Mouse (Mus musculus): ENCODE measurements around the gene Qprt. TPM values are rescaled to one million over a fixed set of nuclear protein-coding genes. Genes with fewer than 3 reads are reported as not detected.

Qprt gene
- polyA plus RNA-seq, 1 experiment from 2014 or later = 6.2 TPM

GRCm38 (mm10) chr7:127146267-127146603 lies 24.2 kb upstream of the Qprt start:
- H3K4me3 ChIP-seq (ENCODE audit: low read depth, low read length) = no peak overlapping the region
- no peaks in the 10 kb centered on the region for H3K9me3 ChIP-seq (replicated peaks; ENCODE audit: control insufficient read depth, low read length)
- no peak overlapping the region for H3K27ac ChIP-seq (ENCODE audit: low read depth, low read length)
- H3K4me1 ChIP-seq (ENCODE audit: control insufficient read depth, insufficient read depth, low read length) = no peaks in the 10 kb centered on the region
- H3K36me3 ChIP-seq (ENCODE audit: control insufficient read depth, insufficient read depth, low read length) = no peaks in the 10 kb centered on the region
- ATAC-seq (replicated peaks; ENCODE audit: insufficient number of reproducible peaks, low FRiP score, low TSS enrichment) = no peak
- no peak overlapping the region for H3K4me2 ChIP-seq
- WGBS (ENCODE audit: insufficient replicate concordance) = 78% methylated on average over 2 of the region's 2 CpGs
- no peaks in the 10 kb centered on the region for H3K27me3 ChIP-seq (ENCODE audit: control insufficient read depth, insufficient read depth, low read length)
- no peak overlapping the region for H3K9ac ChIP-seq (ENCODE audit: low read depth, low read length)

GRCm38 (mm10) chr7:127145387-127146266 lies 23.6 kb upstream of the Qprt start:
- Histone ChIP-seq H3K9ac (ENCODE audit: low read depth, low read length) (no peak overlapping the region), H3K4me1 (ENCODE audit: control insufficient read depth, insufficient read depth, low read length) (no peaks in the 10 kb centered on the region), H3K4me3 (ENCODE audit: low read depth, low read length) (no peak overlapping the region), H3K9me3 (replicated peaks; ENCODE audit: control insufficient read depth, low read length) (no peaks in the 10 kb centered on the region), H3K27me3 (ENCODE audit: control insufficient read depth, insufficient read depth, low read length) (no peaks in the 10 kb centered on the region), H3K36me3 (ENCODE audit: control insufficient read depth, insufficient read depth, low read length) (no peaks in the 10 kb centered on the region), H3K4me2 (no peak overlapping the region), H3K27ac (ENCODE audit: low read depth, low read length) (no peak overlapping the region)
- ATAC-seq (replicated peaks; ENCODE audit: insufficient number of reproducible peaks, low FRiP score, low TSS enrichment) = no peak
- WGBS (ENCODE audit: insufficient replicate concordance) = 50% methylated on average over 9 of the region's 9 CpGs

- no peak overlapping the region for H3K9ac ChIP-seq (ENCODE audit: low read depth, low read length)
- WGBS (ENCODE audit: insufficient replicate concordance) = 69% methylated on average over 7 of the region's 7 CpGs
- H3K9me3 ChIP-seq (replicated peaks; ENCODE audit: control insufficient read depth, low read length) = no peaks in the 10 kb centered on the region
- H3K36me3 ChIP-seq (ENCODE audit: control insufficient read depth, insufficient read depth, low read length) = no peaks in the 10 kb centered on the region
- H3K4me1 ChIP-seq (ENCODE audit: control insufficient read depth, insufficient read depth, low read length) = no peaks in the 10 kb centered on the region
- H3K27me3 ChIP-seq (ENCODE audit: control insufficient read depth, insufficient read depth, low read length) = no peaks in the 10 kb centered on the region
- no peak overlapping the region for H3K27ac ChIP-seq (ENCODE audit: low read depth, low read length)
- ATAC-seq (replicated peaks; ENCODE audit: insufficient number of reproducible peaks, low FRiP score, low TSS enrichment) = no peak
- no peak overlapping the region for H3K4me2 ChIP-seq
- H3K4me3 ChIP-seq (ENCODE audit: low read depth, low read length) = no peak overlapping the region
These were observed 22.4 kb upstream of the Qprt start for GRCm38 (mm10) chr7:127144412-127144811.

GRCm38 (mm10) chr7:127142666-127143065 lies 20.6 kb upstream of the Qprt start:
- no peaks in the 10 kb centered on the region for H3K36me3 ChIP-seq (ENCODE audit: control insufficient read depth, insufficient read depth, low read length)
- H3K4me1 ChIP-seq (ENCODE audit: control insufficient read depth, insufficient read depth, low read length) = no peaks in the 10 kb centered on the region
- H3K27ac ChIP-seq (ENCODE audit: low read depth, low read length) = no peak overlapping the region
- WGBS (ENCODE audit: insufficient replicate concordance) = 79% methylated on average over 4 of the region's 4 CpGs
- H3K4me3 ChIP-seq (ENCODE audit: low read depth, low read length) = no peak overlapping the region
- no peak for ATAC-seq (replicated peaks; ENCODE audit: insufficient number of reproducible peaks, low FRiP score, low TSS enrichment)
- H3K9me3 ChIP-seq (replicated peaks; ENCODE audit: control insufficient read depth, low read length) = no peaks in the 10 kb centered on the region
- H3K27me3 ChIP-seq (ENCODE audit: control insufficient read depth, insufficient read depth, low read length) = no peaks in the 10 kb centered on the region
- H3K9ac ChIP-seq (ENCODE audit: low read depth, low read length) = no peak overlapping the region
- H3K4me2 ChIP-seq = no peak overlapping the region

- H3K4me1 ChIP-seq (ENCODE audit: control insufficient read depth, insufficient read depth, low read length) = no peaks in the 10 kb centered on the region
- ATAC-seq (replicated peaks; ENCODE audit: insufficient number of reproducible peaks, low FRiP score, low TSS enrichment) = no peak
- H3K27me3 ChIP-seq (ENCODE audit: control insufficient read depth, insufficient read depth, low read length) = no peaks in the 10 kb centered on the region
- H3K27ac ChIP-seq (ENCODE audit: low read depth, low read length) = no peak overlapping the region
- H3K36me3 ChIP-seq (ENCODE audit: control insufficient read depth, insufficient read depth, low read length) = no peaks in the 10 kb centered on the region
- no peaks in the 10 kb centered on the region for H3K9me3 ChIP-seq (replicated peaks; ENCODE audit: control insufficient read depth, low read length)
- no peak overlapping the region for H3K9ac ChIP-seq (ENCODE audit: low read depth, low read length)
- no peak overlapping the region for H3K4me3 ChIP-seq (ENCODE audit: low read depth, low read length)
- no peak overlapping the region for H3K4me2 ChIP-seq
- 42% methylated on average over 2 of the region's 2 CpGs for WGBS (ENCODE audit: insufficient replicate concordance)
These were observed 20.2 kb upstream of the Qprt start for GRCm38 (mm10) chr7:127142214-127142613.

GRCm38 (mm10) chr7:127140623-127141404 lies 18.8 kb upstream of the Qprt start:
- Histone ChIP-seq H3K27ac (ENCODE audit: low read depth, low read length) (no peak overlapping the region), H3K4me3 (ENCODE audit: low read depth, low read length) (no peak overlapping the region), H3K4me1 (ENCODE audit: control insufficient read depth, insufficient read depth, low read length) (no peaks in the 10 kb centered on the region), H3K9ac (ENCODE audit: low read depth, low read length) (no peak overlapping the region), H3K27me3 (ENCODE audit: control insufficient read depth, insufficient read depth, low read length) (no peaks in the 10 kb centered on the region; the same call in 1 of the 2 replicates), H3K9me3 (replicated peaks; ENCODE audit: control insufficient read depth, low read length) (no peaks in the 10 kb centered on the region), H3K36me3 (ENCODE audit: control insufficient read depth, insufficient read depth, low read length) (no peaks in the 10 kb centered on the region), H3K4me2 (no peak overlapping the region)
- ATAC-seq (replicated peaks; ENCODE audit: insufficient number of reproducible peaks, low FRiP score, low TSS enrichment) = no peak
- 64% methylated on average over 7 of the region's 7 CpGs for WGBS (ENCODE audit: insufficient replicate concordance)

- no peak overlapping the region for H3K4me3 ChIP-seq (ENCODE audit: low read depth, low read length)
- no peak for ATAC-seq (replicated peaks; ENCODE audit: insufficient number of reproducible peaks, low FRiP score, low TSS enrichment)
- no peaks in the 10 kb centered on the region for H3K4me1 ChIP-seq (ENCODE audit: control insufficient read depth, insufficient read depth, low read length)
- no peak overlapping the region for H3K27ac ChIP-seq (ENCODE audit: low read depth, low read length)
- WGBS (ENCODE audit: insufficient replicate concordance) = 52% methylated on average over 5 of the region's 5 CpGs
- H3K4me2 ChIP-seq = no peak overlapping the region
- H3K9me3 ChIP-seq (replicated peaks; ENCODE audit: control insufficient read depth, low read length) = no peaks in the 10 kb centered on the region
- H3K27me3 ChIP-seq (ENCODE audit: control insufficient read depth, insufficient read depth, low read length) = no peaks in the 10 kb centered on the region; the same call in 1 of the 2 replicates
- H3K9ac ChIP-seq (ENCODE audit: low read depth, low read length) = no peak overlapping the region
- no peaks in the 10 kb centered on the region for H3K36me3 ChIP-seq (ENCODE audit: control insufficient read depth, insufficient read depth, low read length)
These were observed 17.5 kb upstream of the Qprt start for GRCm38 (mm10) chr7:127139562-127139961.

GRCm38 (mm10) chr7:127139100-127139499 lies 17.1 kb upstream of the Qprt start:
- no peaks in the 10 kb centered on the region for H3K36me3 ChIP-seq (ENCODE audit: control insufficient read depth, insufficient read depth, low read length)
- no peaks in the 10 kb centered on the region; the same call in 1 of the 2 replicates for H3K27me3 ChIP-seq (ENCODE audit: control insufficient read depth, insufficient read depth, low read length)
- H3K9me3 ChIP-seq (replicated peaks; ENCODE audit: control insufficient read depth, low read length) = no peaks in the 10 kb centered on the region
- H3K27ac ChIP-seq (ENCODE audit: low read depth, low read length) = no peak overlapping the region
- WGBS (ENCODE audit: insufficient replicate concordance) = 89% methylated on average over 7 of the region's 7 CpGs
- H3K4me1 ChIP-seq (ENCODE audit: control insufficient read depth, insufficient read depth, low read length) = no peaks in the 10 kb centered on the region
- no peak for ATAC-seq (replicated peaks; ENCODE audit: insufficient number of reproducible peaks, low FRiP score, low TSS enrichment)
- no peak overlapping the region for H3K9ac ChIP-seq (ENCODE audit: low read depth, low read length)
- H3K4me2 ChIP-seq = no peak overlapping the region
- H3K4me3 ChIP-seq (ENCODE audit: low read depth, low read length) = no peak overlapping the region
